Mouse (Mus musculus): ENCODE measurements around the gene Gm10277. TPM values are rescaled to one million over a fixed set of nuclear protein-coding genes. Genes with fewer than 3 reads are reported as not detected.

The Gm10277 gene
- polyA plus RNA-seq, 1 experiment from 2014 or later: 1.1 TPM

Other genes with a start within 250 kb of the Gm10277 start
- 12.9 and 16.7 TPM in 2 replicates for gene Taok1, start 179.9 kb downstream of the Gm10277 start, polyA plus RNA-seq (2015; fragmentation: Nextera tagmentation; extraction: Ambion mirVana)
- 3.8 and 5.2 TPM in 2 replicates for gene Nufip2, start 101.6 kb downstream of the Gm10277 start, polyA plus RNA-seq (2015; fragmentation: Nextera tagmentation; extraction: Ambion mirVana)
- gene Cryba1, start 62.5 kb downstream of the Gm10277 start, polyA plus RNA-seq (2015; fragmentation: Nextera tagmentation; extraction: Ambion mirVana): 0.79 TPM in 1 of 2 replicates, not detected in the other
- 25.5 and 27.5 TPM in 2 replicates for gene Myo18a, start 24.5 kb downstream of the Gm10277 start, polyA plus RNA-seq (2015; fragmentation: Nextera tagmentation; extraction: Ambion mirVana)
- 2.8 TPM in 2 replicates for gene Pipox, start 106.3 kb upstream of the Gm10277 start, polyA plus RNA-seq (2015; fragmentation: Nextera tagmentation; extraction: Ambion mirVana)
- gene Sez6, start 143.1 kb upstream of the Gm10277 start, polyA plus RNA-seq (2015; fragmentation: Nextera tagmentation; extraction: Ambion mirVana): 0.26 TPM in 2 replicates
- gene Phf12, start 195.0 kb upstream of the Gm10277 start, polyA plus RNA-seq (2015; fragmentation: Nextera tagmentation; extraction: Ambion mirVana): 15.1 and 18.4 TPM in 2 replicates
- gene Dhrs13, start 244.5 kb upstream of the Gm10277 start, polyA plus RNA-seq (2015; fragmentation: Nextera tagmentation; extraction: Ambion mirVana): 10.2 TPM in 2 replicates

All from thymus, postnatal 0 days (tissue).